Mouse (Mus musculus) fibroblast of lung, adult 2 months (primary cell): ENCODE measurements at regions not wholly inside any gene's neighbourhood (a gene's known extent, or its start where the extent isn't known, plus 50 kb on each side); places are given as distances from the start of the nearest gene placed in this dataset.
A peak's percentile ranks its signal among the peaks of the same experiment; 100 is the strongest.

Experiments
- DNase-seq: peaks from one replicate; pipeline ENCODE4 v3.0.0-alpha.2; 2011; ENCODE audit warnings: low read depth

- DNase-seq, result peak; percentile 35
Measured at GRCm38 (mm10) chr14:72942571-72942970, 106.3 kb downstream of the Cysltr2 start.

GRCm38 (mm10) chr14:72939067-72939393 lies 109.9 kb downstream of the Cysltr2 start:
- DNase-seq, result no peak

- DNase-seq, result no peak
Measured at GRCm38 (mm10) chr14:72938382-72939066, 110.4 kb downstream of the Cysltr2 start.

GRCm38 (mm10) chr14:72933598-72933997 lies 115.3 kb downstream of the Cysltr2 start:
- no peak for DNase-seq

- DNase-seq, result peak; percentile 24
Measured at GRCm38 (mm10) chr14:72932296-72932695, 116.6 kb downstream of the Cysltr2 start.

GRCm38 (mm10) chr14:72901171-72901926 lies 147.6 kb downstream of the Cysltr2 start:
- no peak for DNase-seq

GRCm38 (mm10) chr14:72899630-72900029 lies 149.3 kb downstream of the Cysltr2 start:
- DNase-seq, result no peak

GRCm38 (mm10) chr14:72892316-72892715 lies 156.6 kb downstream of the Cysltr2 start:
- DNase-seq, result no peak

- DNase-seq, result no peak
Measured at GRCm38 (mm10) chr14:72889663-72890062, 159.3 kb downstream of the Cysltr2 start.

- no peak for DNase-seq
Measured at GRCm38 (mm10) chr14:72887470-72888071, 161.3 kb downstream of the Cysltr2 start.

- peak; percentile 78 for DNase-seq
Measured at GRCm38 (mm10) chr14:72886935-72887369, 162.0 kb downstream of the Cysltr2 start.

- no peak for DNase-seq
Measured at GRCm38 (mm10) chr14:72885824-72886223, 163.1 kb downstream of the Cysltr2 start.

GRCm38 (mm10) chr14:72884561-72884960 lies 164.4 kb downstream of the Cysltr2 start:
- DNase-seq, result no peak

- DNase-seq, result no peak
Measured at GRCm38 (mm10) chr14:72877132-72877531, 167.3 kb upstream of the Fndc3a start.

- no peak for DNase-seq
Measured at GRCm38 (mm10) chr14:72873494-72873893, 163.7 kb upstream of the Fndc3a start.

- peak; percentile 70 for DNase-seq
Measured at GRCm38 (mm10) chr14:72869188-72869749, 159.5 kb upstream of the Fndc3a start.

GRCm38 (mm10) chr14:72866896-72867295 lies 157.1 kb upstream of the Fndc3a start:
- DNase-seq, result no peak

GRCm38 (mm10) chr14:72865531-72865930 lies 155.7 kb upstream of the Fndc3a start:
- no peak for DNase-seq

GRCm38 (mm10) chr14:72864792-72865191 lies 155.0 kb upstream of the Fndc3a start:
- DNase-seq, result no peak

GRCm38 (mm10) chr14:72864130-72864529 lies 154.3 kb upstream of the Fndc3a start:
- DNase-seq, result no peak

- no peak for DNase-seq
Measured at GRCm38 (mm10) chr14:72862806-72863526, 153.2 kb upstream of the Fndc3a start.

- DNase-seq, result peak; percentile 20
Measured at GRCm38 (mm10) chr14:72854226-72854625, 144.4 kb upstream of the Fndc3a start.
